Mouse (Mus musculus): ENCODE results near the gene Cldn16. TPM values are rescaled to one million over a fixed set of nuclear protein-coding genes. Genes with fewer than 3 reads are reported as not detected.
"Not testable (repeated sequence)": the region's sequence is repeated elsewhere in the genome, so short reads cannot be mapped to it uniquely, and the experiment has no call there.

The Cldn16 gene
- total RNA-seq (2021): not detected
- long read RNA-seq, experiment 1: 0 reads
- long read RNA-seq, experiment 2: 0 reads

DNA sequence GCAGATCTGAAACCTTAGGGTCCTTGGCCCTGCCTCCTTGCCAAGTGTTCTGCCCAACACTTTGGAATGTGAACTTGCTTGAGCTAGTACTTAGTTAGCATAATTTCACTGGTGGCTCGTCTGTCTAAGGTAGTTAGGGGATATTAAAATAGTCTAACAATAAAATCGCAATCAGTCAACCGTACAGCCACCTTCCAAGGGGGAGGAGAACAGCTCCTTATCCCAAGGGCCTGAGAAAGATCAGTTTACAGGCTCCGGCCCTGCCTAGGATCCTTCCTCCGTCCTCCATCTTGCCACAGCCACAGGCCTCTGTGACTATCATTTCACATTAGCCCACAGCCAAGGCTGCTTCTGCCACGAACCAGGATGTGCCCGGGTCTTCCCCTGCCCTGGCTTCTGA lies at the start of gene Cldn16:
Gene Cldn16 (plus strand): TSS at position 301 of the 400 bp plus-strand sequence.
- no peak for DNase-seq
- intact Hi-C loops (cut with DNase I; ENCODE audit: low total_unique reads): no loop called here

DNA sequence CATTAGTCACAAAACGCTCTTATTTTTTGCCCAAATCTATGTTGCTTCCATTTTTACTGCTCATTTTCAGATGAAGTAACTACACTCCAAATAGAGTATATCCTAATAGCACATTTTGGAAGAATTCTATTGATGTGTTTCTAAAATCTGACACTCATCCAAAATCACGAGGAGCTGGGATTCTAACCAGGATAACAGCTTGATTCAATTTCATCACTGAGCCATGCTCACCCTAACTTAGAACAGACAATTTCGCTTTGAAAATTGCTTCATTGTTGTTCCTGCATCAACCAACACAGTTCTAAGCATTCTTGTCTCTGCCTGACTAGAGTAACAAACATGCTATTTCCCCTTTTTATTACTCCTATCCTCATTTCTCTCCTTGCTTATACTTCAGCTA lies 44.3 kb upstream of the Cldn16 start:
- intact Hi-C loops (cut with DNase I; ENCODE audit: low total_unique reads): no loop called here
- DNase-seq: no peak

DNA sequence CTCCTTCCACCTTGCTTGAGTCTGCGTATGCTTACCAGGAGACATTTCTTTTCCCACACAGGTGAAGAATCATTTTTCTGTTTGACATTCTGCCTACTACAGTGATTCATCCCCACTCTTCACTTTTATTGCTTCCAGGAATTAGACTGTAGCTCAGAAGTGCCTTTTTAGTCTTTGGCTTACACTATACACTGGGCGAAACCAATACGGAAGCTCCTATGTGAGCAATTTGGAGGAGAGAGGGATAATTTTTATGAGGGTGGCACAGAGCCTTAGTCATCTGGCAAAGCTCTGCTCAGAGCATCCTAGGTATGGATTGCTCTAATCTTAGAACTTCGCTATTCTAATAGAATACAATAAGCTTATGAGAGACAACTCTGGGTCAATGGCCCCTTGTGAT lies 40.9 kb upstream of the Cldn16 start:
- DNase-seq: no peak
- intact Hi-C loops (cut with DNase I; ENCODE audit: low total_unique reads): no loop called here

DNA sequence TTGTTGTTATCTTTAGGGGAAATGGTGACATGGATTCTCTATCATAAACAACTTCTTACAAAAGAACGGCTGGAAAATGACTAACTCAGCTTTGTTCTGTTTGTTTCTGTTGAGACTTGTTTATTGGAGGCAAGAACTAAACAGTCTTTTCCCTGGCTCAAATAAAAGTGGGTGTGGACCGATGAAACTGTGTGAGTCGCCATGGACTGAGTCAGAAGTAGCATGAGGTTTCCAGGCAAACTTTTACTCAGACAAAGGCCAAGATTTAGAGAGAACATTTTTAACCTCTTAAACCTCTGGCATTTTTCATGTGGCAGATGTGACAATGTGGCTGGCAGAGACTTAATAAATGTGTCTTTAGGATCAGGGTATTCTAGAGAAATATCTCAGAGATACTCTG lies 32.7 kb upstream of the Cldn16 start:
- intact Hi-C loops (cut with DNase I; ENCODE audit: low total_unique reads): no loop called here
- DNase-seq: no peak

DNA sequence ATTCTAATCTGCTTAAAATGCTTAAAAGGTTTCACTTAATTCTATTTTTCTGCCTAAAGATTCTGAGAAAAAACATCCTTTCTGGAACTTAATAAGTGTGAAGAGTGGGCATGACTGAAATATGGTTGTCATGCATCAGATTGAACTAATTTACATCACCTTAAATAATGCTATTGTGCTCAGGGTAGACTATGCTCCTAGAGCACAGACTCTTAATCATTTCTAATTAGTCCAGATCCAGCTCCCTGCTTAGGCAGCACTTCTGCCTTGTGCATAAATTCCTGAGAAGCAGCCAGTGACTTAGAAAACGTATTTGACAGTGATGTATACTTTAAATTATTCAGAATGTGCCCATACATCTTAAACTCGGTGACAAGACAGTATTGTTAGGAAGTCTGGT lies 29.4 kb upstream of the Cldn16 start:
- DNase-seq: no peak
- intact Hi-C loops (cut with DNase I; ENCODE audit: low total_unique reads): no loop called here

DNA sequence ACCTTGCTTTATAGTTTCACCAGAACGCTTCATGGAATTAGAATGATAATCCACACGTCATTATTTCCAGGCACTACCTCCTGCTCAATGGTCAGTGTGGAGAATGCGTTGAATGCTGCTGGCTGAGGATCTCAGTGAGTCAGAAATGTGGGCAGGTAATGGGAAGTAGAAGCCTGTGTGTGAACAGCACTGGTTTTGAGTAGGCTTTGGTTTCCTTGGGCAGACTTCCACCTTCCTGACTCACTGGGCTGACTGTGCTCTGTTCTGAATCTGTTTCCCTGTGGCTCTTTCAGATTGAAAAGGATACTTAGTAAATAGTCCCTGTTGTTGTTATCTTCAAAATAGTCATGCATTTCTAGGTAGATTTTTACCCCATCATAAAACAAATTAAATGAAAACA lies 22.9 kb upstream of the Cldn16 start:
- intact Hi-C loops (cut with DNase I; ENCODE audit: low total_unique reads): no loop called here

DNA sequence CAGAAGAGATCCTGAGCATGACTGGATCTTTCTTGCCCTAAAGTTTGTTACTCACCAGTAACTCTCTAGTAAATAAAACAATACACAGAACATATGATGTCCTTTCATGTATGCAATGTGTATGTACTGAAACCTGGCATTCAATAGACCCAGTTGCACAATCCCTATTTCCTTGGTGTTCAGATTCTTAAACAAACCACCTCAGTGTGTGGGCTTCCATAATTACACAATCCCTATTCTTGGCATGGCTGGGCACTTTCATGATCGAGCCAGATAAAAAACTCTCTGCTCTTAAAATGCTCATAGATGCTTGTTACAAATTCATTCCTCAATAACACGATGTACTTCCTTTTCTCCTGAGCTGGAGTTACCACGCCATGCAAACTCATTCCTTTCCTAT lies 21.8 kb upstream of the Cldn16 start:
- no peak for DNase-seq
- intact Hi-C loops (cut with DNase I; ENCODE audit: low total_unique reads): no loop called here

More for the DNA sequence above, 22.9 kb upstream of the Cldn16 start:
- DNase-seq: no peak

DNA sequence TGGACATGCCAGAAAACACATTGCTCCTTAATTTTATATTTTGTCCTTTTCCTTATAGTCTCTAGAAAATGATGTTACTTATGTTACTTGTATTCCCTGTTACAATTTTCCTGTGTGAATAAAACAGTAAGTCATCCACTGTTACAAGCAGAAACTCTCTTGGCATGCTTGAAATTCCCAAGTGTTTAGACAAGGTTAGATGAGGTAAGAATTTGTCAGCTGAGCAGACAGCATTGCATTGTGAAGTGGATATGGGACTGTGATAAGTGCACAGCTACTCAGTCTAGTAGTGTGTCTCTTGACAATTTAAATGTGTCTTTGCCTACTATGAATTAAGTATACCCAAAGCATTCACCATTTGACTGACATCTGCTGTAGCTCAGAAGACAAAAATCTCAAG lies 18.1 kb upstream of the Cldn16 start:
- intact Hi-C loops (cut with DNase I; ENCODE audit: low total_unique reads): no loop called here
- DNase-seq: no peak

DNA sequence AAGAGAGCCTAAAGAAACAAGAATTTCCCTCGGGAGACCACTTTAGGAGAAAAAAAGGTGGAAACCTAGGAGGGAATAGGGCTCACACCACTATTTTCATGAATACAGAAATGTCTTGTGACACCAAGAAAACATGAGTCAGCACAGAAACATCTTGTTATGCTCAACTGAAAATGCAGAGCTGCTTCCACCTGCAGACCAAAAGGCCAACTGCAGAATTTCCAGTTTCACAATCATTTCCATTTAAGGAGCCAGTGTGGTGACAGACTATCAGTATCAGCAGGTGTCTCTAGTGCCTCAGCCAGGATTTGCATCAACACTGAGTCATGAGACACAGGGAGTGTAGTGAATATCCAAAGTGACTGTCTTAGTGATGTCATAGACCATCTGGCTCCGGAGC lies 15.3 kb upstream of the Cldn16 start:
- DNase-seq: no peak

DNA sequence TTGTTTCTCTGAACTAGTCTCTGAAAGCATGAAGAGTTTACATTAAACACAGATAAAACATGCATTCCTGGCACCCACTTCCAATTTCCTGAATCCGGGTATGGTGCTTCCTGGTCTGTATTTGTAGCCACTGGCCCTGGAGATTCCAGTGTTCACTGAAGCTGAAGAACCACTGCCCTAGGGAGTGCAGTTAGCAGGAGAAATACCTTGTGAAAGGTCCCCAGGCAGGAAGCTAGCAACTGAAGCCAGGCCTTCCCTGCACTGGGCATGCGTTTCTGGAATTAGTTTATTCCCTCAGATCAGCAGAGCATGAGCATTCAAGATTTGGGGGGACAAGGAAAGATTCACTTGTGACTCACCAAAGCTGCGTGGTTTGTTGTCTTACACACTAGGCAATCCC lies 8.8 kb upstream of the Cldn16 start:
- no peak for DNase-seq
- intact Hi-C loops (cut with DNase I; ENCODE audit: low total_unique reads): no loop called here

More for the DNA sequence above, 15.3 kb upstream of the Cldn16 start:
- intact Hi-C loops (cut with DNase I; ENCODE audit: low total_unique reads): no loop called here

DNA sequence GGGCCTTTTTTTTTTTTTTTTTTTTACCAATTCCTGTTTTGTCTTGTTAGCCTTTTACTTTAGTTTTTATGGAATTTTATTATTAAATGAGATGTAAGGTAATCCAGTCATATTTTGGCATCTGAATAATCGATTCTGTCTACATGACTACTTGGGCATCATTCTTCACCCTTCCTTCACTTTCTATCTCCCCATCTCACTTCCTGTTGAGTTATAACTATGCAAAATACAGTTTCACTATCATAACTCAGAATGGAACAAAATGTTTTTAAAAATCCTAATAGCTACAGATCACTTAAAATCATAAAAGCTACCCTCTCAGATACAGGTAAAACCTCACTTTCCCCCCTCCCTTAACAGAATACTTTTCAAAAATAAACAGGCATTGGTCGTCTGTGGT lies 6.8 kb upstream of the Cldn16 start:
- DNase-seq: no peak
- intact Hi-C loops (cut with DNase I; ENCODE audit: low total_unique reads): no loop called here

DNA sequence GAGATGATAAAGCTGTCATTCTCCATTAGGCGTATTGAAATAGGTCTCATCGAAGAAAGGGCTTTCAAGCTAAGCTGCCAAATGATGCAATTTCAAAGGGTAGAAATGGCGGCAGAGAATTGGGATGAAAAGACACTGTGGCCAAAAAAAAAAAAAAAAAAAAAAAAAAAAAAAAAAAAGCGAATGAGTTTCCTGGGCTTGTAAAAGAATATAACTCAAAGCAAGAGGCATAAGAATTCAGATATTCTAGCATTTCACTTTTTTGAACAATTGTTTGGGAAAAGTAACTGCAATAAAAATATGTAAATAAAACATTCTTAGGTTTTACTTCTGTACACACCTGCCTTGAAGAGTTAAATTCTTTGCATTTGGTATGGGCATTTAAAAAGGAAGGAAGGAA lies 3.6 kb downstream of the Cldn16 start:
- intact Hi-C loops (cut with DNase I; ENCODE audit: low total_unique reads): no loop called here
- DNase-seq: no peak

DNA sequence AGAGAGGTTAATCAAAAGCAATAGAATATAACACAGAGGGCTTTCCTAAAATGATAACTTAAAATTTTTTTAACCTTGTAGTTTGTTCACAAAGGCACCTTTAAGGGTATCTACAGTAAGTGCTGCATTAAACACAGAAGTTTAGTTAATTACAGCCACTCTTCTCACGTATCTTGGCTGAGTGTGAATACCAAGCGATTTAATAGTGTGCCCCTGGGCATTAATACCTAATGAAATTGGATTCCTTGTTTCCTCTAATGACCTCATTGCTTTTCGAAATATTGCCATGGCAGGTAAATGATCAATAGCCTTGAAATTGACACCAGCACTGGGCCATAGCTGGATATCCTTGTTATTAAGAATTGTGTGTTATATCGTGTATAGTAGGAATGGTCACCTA lies 8.3 kb downstream of the Cldn16 start:
- no peak for DNase-seq

DNA sequence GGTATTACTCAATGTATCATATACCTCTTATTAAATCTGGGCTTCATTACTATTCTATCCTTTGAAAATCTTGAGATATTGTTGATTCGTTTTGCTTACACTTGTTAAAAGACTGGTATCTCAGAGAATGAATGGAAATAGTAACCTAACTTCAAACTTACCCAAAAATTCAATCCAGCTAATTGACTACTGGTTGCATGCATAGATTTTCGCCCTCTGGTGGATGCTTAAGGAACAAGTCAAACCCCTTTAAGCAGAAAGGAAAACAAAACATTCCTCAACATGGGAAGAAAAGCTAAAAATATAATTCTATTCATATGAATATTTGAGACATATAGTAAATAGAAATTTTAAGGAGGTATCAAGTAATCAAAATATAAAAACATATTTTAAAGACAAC lies 32.8 kb downstream of the Cldn16 start:
- no peak for DNase-seq
- intact Hi-C loops (cut with DNase I; ENCODE audit: low total_unique reads): no loop called here

More for the DNA sequence above, 8.3 kb downstream of the Cldn16 start:
- intact Hi-C loops (cut with DNase I; ENCODE audit: low total_unique reads): no loop called here

DNA sequence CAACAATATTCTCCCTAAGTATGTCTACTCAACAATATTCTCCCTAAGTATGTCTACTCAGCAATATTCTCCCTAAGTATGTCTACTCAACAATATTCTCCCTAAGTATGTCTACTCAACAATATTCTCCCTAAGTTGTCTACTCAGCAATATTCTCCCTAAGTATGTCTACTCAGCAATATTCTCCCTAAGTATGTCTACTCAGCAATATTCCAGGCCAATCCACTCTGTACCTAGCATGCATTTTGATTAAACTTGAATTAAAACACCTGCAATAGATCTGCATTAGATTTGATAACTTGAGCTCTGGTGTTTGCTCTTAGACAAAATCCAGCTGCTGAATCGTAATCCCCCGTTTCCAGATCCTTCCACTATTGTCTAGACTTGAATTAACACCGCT lies 36.8 kb downstream of the Cldn16 start:
- DNase-seq; intact Hi-C loops (cut with DNase I; ENCODE audit: low total_unique reads): not testable (repeated sequence)

DNA sequence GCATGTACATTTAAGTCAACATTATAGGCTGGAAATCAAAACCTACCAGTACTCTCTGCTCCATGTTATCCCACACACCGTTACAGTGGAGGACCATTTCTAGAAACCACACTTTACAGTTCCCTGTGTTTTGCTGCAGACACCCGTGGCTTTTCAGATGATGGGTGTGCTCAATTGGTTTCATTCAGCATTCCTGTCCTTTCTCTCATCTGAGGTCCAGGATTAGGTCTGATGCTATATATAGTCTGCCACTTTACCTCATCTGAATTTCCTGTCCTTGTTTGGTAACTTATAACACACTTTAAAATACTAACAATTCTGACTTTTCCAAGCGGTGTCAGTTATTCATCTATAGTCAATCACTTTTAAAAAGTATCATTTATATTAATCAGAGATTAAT lies 37.8 kb downstream of the Cldn16 start:
- intact Hi-C loops (cut with DNase I; ENCODE audit: low total_unique reads): no loop called here
- DNase-seq: no peak

DNA sequence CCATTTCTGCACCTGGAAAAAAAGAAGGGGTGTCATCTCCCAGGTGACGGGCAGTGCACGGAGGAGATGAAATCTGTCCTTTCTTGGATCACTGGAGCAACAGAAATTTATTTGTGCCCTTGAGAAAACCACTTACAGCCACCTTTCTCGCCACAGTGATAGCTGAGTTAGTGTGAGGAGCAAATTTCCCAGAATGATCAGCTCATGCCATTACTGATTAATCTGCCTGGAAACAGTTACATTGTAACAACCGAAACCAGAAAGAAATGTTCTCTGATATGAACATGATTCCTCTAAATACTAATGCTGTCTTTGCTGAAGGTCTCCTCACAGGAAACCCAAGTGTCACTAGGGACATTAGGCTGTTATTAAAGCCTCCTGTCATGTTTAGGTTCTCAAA lies 42.0 kb downstream of the Cldn16 start:
- intact Hi-C loops (cut with DNase I; ENCODE audit: low total_unique reads): no loop called here
- DNase-seq: no peak

DNA sequence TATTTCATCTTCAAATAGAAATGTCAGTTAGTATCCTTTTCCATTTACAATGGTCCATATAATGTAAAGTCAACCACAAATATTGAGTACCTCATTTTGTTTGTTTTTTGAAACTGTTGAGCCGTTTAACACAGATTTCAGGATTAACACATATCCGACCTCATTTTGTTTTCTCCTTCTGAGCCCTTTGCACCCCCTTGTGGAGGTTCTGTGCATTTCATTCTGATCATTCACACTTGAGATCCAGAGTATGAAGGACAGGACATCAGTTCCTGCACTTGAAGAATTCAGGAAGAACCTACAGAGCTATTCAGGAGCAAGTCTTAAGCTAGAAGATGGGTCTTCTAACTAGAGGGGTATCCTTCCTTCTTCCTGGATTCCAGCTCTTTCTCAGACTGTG lies 56.7 kb downstream of the Cldn16 start:
- DNase-seq: no peak

DNA sequence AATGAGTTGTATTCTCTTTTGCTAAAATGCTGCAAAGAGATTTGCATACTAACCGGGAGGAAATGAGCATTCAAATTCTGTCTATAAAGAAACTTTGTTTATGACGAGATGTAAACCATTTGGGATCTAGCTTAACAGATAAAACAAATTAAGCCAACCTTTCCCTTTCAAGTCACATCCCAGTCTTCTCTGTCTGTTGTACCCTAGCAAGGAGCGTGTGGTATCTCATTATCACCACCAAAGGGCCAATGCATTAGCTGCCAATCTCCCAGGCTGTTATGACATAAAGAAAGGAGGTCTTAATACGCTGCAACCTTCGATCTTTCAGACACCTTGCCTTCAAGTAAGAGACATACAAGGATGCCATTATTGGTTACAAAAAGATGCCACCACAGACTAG lies 62.9 kb downstream of the Cldn16 start:
- no peak for DNase-seq
- intact Hi-C loops (cut with DNase I; ENCODE audit: low total_unique reads): no loop called here

More for the DNA sequence above, 56.7 kb downstream of the Cldn16 start:
- intact Hi-C loops (cut with DNase I; ENCODE audit: low total_unique reads): no loop called here

DNA sequence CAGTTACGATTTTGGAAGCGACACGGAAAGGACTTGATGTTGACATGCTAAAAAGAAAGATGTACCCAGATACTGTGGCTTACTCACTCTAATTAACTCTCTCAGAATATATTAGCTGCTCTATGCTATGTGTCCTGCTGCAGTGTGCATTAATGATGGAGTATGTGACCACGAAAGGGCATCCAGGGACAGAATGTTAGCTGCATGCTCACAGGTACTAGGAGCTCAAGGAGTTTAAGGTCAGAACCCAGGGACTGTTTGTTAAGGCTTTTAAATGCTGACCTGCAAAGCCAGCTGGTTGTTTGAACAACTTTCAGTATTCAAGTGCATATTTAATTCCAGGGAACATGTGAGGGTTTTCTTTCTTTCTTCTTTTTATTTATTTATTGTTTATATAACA lies 63.7 kb downstream of the Cldn16 start, which contains the start of gene Tmem207:
Gene Tmem207 (minus strand): TSS at position 101 of the 400 bp plus-strand sequence.
- DNase-seq: no peak
- intact Hi-C loops (cut with DNase I; ENCODE audit: low total_unique reads): no loop called here

DNA sequence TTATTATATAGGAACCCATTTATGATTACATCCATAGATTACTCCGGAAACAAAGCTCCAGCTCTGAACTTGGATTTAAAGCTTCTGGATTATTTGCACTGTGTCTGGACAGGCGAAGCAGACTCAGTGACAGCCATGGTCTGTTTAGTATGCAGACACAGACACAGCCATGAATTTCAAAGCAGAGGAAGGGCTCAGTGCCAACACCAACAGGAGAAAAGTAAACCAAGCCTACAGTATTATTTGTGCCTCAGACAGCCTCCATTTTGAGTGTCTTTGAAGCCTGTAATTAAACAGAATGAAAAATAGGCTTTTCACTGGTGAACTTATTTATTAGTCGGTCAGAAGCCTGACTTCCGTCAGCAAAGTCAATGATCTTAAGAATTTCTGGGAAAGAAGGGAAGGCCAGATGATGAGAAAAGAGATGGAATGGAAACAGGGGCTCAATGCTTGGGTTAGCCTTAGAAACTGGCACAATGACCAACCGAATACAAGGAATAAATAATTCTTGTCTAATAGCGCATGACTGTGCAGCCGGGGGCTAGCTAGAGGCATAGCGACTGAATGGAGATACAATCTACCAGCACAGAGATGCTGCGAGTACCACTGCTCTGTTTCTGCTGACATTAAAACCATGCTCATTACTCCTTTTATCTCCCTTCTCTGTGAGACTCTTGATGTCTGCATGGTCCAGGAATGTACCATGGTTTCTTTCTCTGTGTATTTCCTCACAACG lies 65.2 kb downstream of the Cldn16 start:
- DNase-seq: no peak
- intact Hi-C loops (cut with DNase I; ENCODE audit: low total_unique reads): no loop called here

DNA sequence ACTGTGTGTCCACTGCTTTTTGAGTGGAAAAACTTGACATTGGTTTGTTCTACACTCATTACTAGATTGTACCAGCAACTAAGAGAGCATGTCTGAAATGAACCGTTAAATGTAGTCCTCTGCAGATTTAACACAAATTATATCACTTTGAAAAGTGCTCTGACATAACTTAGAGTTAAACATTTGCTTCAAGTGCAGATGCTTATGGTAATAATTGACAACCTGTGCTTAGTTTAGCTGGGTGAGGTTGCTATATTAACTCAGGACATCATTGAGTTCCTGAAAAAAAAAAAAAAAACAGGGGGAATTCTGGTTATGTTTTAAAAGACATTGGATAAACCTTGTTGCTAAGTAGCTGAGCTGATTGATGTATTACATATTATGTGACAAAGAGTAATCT lies 67.5 kb downstream of the Cldn16 start:
- DNase-seq: no peak
- intact Hi-C loops (cut with DNase I; ENCODE audit: low total_unique reads): no loop called here

Data from gastrocnemius, postnatal 14 days (tissue).